Mouse (Mus musculus) forebrain, embryonic 14.5 days (tissue): ENCODE measurements at regions not wholly inside any gene's neighbourhood (a gene's known extent, or its start where the extent isn't known, plus 50 kb on each side); places are given as distances from the start of the nearest gene placed in this dataset.

Source experiments
- ATAC-seq: fragments of 200-750 bp; cut with Nextera tagmentation; 2 replicates; pipeline ENCODE4 v1.8.0; 2017; ENCODE audit warnings: mild to moderate bottlenecking, moderate library complexity
- DNase-seq: peaks from one replicate; pipeline ENCODE4 v3.0.0-alpha.2; 2015; ENCODE audit warnings: low spot score
- H3K27ac ChIP-seq: fragments of 300-500 bp; sonication (generic); 2 replicates; pipeline ENCODE4 v1.5.1; 2014; ENCODE audit warnings: low read depth, mild to moderate bottlenecking, control low read depth, low read length, moderate library complexity
- H3K27me3 ChIP-seq: fragments of 300-500 bp; sonication (generic); replicated peaks from 2 replicates; pipeline ENCODE4 v1.6.1; 2014; ENCODE audit warnings: low read length, control low read depth, mixed read lengths; ENCODE audit not compliant: control insufficient read depth, insufficient read depth
- H3K36me3 ChIP-seq: fragments of 300-500 bp; sonication (generic); 2 replicates; pipeline ENCODE4 v1.6.1; 2014; ENCODE audit warnings: low read length, control low read depth; ENCODE audit not compliant: control insufficient read depth, insufficient read depth
- H3K4me1 ChIP-seq: fragments of 300-500 bp; sonication (generic); 2 replicates; pipeline ENCODE4 v1.6.1; 2014; ENCODE audit warnings: antibody characterized with exemption, low read length, control low read depth; ENCODE audit not compliant: control insufficient read depth, insufficient read depth
- H3K4me2 ChIP-seq: fragments of 300-500 bp; sonication (generic); 2 replicates; pipeline ENCODE4 v1.6.1; 2014; ENCODE audit warnings: mild to moderate bottlenecking, control low read depth, low read length
- H3K4me3 ChIP-seq: fragments of 300-500 bp; sonication (generic); 2 replicates; pipeline ENCODE4 v1.5.1; 2014; ENCODE audit warnings: low read depth, low read length, control low read depth
- H3K9ac ChIP-seq: fragments of 300-500 bp; sonication (generic); 2 replicates; pipeline ENCODE4 v1.6.1; 2014; ENCODE audit warnings: mild to moderate bottlenecking, low read length, control low read depth, moderate library complexity
- H3K9me3 ChIP-seq: fragments of 300-500 bp; sonication (generic); replicated peaks from 2 replicates; pipeline ENCODE4 v1.6.1; 2016; ENCODE audit warnings: low read length, control low read depth, mixed read lengths; ENCODE audit not compliant: control insufficient read depth
- WGBS: fragments of 180-500 bp; shearing (Covaris S2); extraction: QIAGEN DNeasy Blood & Tissue Kit; methylation state at CpG from one replicate; pipeline ENCODE4 v1.1.7; 2014; 5-methylcytosine and 5-hydroxymethylcytosine counted together

GRCm38 (mm10) chr3:33440905-33441304 is 297.9 kb upstream of the Pex5l start:
- H3K9ac ChIP-seq = no peak overlapping the region
- H3K9me3 ChIP-seq = no peaks in the 10 kb centered on the region
- 46% methylated on average over 2 of the region's 2 CpGs for WGBS
- 0 out of 2 replicates have a peak, but pooled peaks cover 3% of the 10 kb centered on the region for H3K4me1 ChIP-seq
- no peak for ATAC-seq
- H3K36me3 ChIP-seq = no peaks in the 10 kb centered on the region
- no peaks in the 10 kb centered on the region for H3K27me3 ChIP-seq
- no peak overlapping the region for H3K4me2 ChIP-seq
- H3K4me3 ChIP-seq = no peak overlapping the region
- no peak for DNase-seq
- H3K27ac ChIP-seq = no peak overlapping the region

- H3K36me3 ChIP-seq = no peaks in the 10 kb centered on the region
- no peak overlapping the region for H3K27ac ChIP-seq
- no peaks in the 10 kb centered on the region for H3K27me3 ChIP-seq
- H3K4me3 ChIP-seq = no peak overlapping the region
- DNase-seq (peak; percentile 69), ATAC-seq (peak; percentile 63; the same call in 1 of the 2 replicates)
- no peak overlapping the region for H3K4me2 ChIP-seq
- H3K4me1 ChIP-seq = 0 out of 2 replicates have a peak, but pooled peaks cover 3% of the 10 kb centered on the region
- H3K9ac ChIP-seq = no peak overlapping the region
- no peaks in the 10 kb centered on the region for H3K9me3 ChIP-seq
Observed at GRCm38 (mm10) chr3:33440500-33440899, 297.5 kb upstream of the Pex5l start.

GRCm38 (mm10) chr3:33416922-33417321 is 273.9 kb upstream of the Pex5l start:
- WGBS = 62% methylated on average over 3 of the region's 3 CpGs
- ATAC-seq = no peak

GRCm38 (mm10) chr3:33416321-33416720 is 273.3 kb upstream of the Pex5l start:
- H3K4me1 ChIP-seq = no peaks in the 10 kb centered on the region
- DNase-seq = no peak
- H3K36me3 ChIP-seq = no peaks in the 10 kb centered on the region
- H3K27ac ChIP-seq = no peak overlapping the region
- H3K4me2 ChIP-seq = no peak overlapping the region
- no peaks in the 10 kb centered on the region for H3K27me3 ChIP-seq
- 85% methylated on average over 1 of the region's 1 CpGs for WGBS
- no peak overlapping the region for H3K9ac ChIP-seq
- ATAC-seq = no peak
- H3K9me3 ChIP-seq = no peaks in the 10 kb centered on the region
- H3K4me3 ChIP-seq = no peak overlapping the region

More at GRCm38 (mm10) chr3:33416922-33417321, 273.9 kb upstream of the Pex5l start:
- Histone ChIP-seq H3K9ac (no peak overlapping the region), H3K27ac (no peak overlapping the region), H3K9me3 (no peaks in the 10 kb centered on the region), H3K36me3 (no peaks in the 10 kb centered on the region), H3K4me2 (no peak overlapping the region), H3K27me3 (no peaks in the 10 kb centered on the region), H3K4me3 (no peak overlapping the region), H3K4me1 (no peaks in the 10 kb centered on the region)
- no peak for DNase-seq

- Histone ChIP-seq H3K36me3 (no peaks in the 10 kb centered on the region), H3K27me3 (no peaks in the 10 kb centered on the region)
Observed at GRCm38 (mm10) chr3:33401904-33402303, 258.9 kb upstream of the Pex5l start.

GRCm38 (mm10) chr3:33399321-33399720 is 256.3 kb upstream of the Pex5l start:
- no peak overlapping the region for H3K4me2 ChIP-seq
- no peaks in the 10 kb centered on the region for H3K27me3 ChIP-seq
- H3K4me3 ChIP-seq = no peak overlapping the region
- H3K9ac ChIP-seq = no peak overlapping the region
- 65% methylated on average over 8 of the region's 8 CpGs for WGBS
- no peak overlapping the region for H3K27ac ChIP-seq
- H3K9me3 ChIP-seq = no peaks in the 10 kb centered on the region
- H3K4me1 ChIP-seq = no peaks in the 10 kb centered on the region
- ATAC-seq = no peak
- DNase-seq = no peak
- no peaks in the 10 kb centered on the region for H3K36me3 ChIP-seq

More at GRCm38 (mm10) chr3:33401904-33402303, 258.9 kb upstream of the Pex5l start:
- Histone ChIP-seq H3K9me3 (no peaks in the 10 kb centered on the region), H3K9ac (no peak overlapping the region), H3K4me3 (no peak overlapping the region), H3K27ac (no peak overlapping the region), H3K4me1 (no peaks in the 10 kb centered on the region), H3K4me2 (no peak overlapping the region)
- ATAC-seq (no peak), DNase-seq (no peak)
- WGBS = 83% methylated on average over 2 of the region's 2 CpGs

- Histone ChIP-seq H3K9me3 (no peaks in the 10 kb centered on the region), H3K27ac (no peak overlapping the region), H3K4me2 (no peak overlapping the region), H3K9ac (no peak overlapping the region), H3K4me3 (no peak overlapping the region), H3K4me1 (no peaks in the 10 kb centered on the region), H3K27me3 (no peaks in the 10 kb centered on the region), H3K36me3 (no peaks in the 10 kb centered on the region)
- no peak for ATAC-seq
- WGBS = 45% methylated on average over 2 of the region's 2 CpGs
- peak; percentile 35 for DNase-seq
Observed at GRCm38 (mm10) chr3:33398326-33398725, 255.3 kb upstream of the Pex5l start.

- ATAC-seq = no peak
- Histone ChIP-seq H3K4me3 (no peak overlapping the region), H3K4me2 (no peak overlapping the region), H3K27ac (no peak overlapping the region), H3K9ac (no peak overlapping the region), H3K9me3 (no peaks in the 10 kb centered on the region), H3K36me3 (no peaks in the 10 kb centered on the region), H3K4me1 (no peaks in the 10 kb centered on the region), H3K27me3 (no peaks in the 10 kb centered on the region)
- 78% methylated on average over 6 of the region's 6 CpGs for WGBS
- no peak for DNase-seq
Observed at GRCm38 (mm10) chr3:33397217-33397616, 254.2 kb upstream of the Pex5l start.

- H3K27ac ChIP-seq = no peak overlapping the region
- no peaks in the 10 kb centered on the region for H3K4me1 ChIP-seq
- no peaks in the 10 kb centered on the region for H3K36me3 ChIP-seq
- no peak overlapping the region for H3K4me3 ChIP-seq
- DNase-seq (no peak), ATAC-seq (no peak)
- no peaks in the 10 kb centered on the region for H3K9me3 ChIP-seq
- H3K9ac ChIP-seq = no peak overlapping the region
- H3K27me3 ChIP-seq = no peaks in the 10 kb centered on the region
- H3K4me2 ChIP-seq = no peak overlapping the region
- WGBS = 58% methylated on average over 1 of the region's 1 CpGs
Observed at GRCm38 (mm10) chr3:33392541-33392822, 249.4 kb upstream of the Pex5l start.
